Mouse (Mus musculus) liver, embryonic 14.5 days (tissue): ENCODE measurements around the gene Adck1.

Experiments
- CTCF ChIP-seq: IDR thresholded peaks from 2 replicates; pipeline ENCODE4 v1.5.1; 2016; ENCODE audit warnings: antibody characterized with exemption, low read depth, control low read depth
- EP300 ChIP-seq: IDR thresholded peaks from 2 replicates; pipeline ENCODE4 v1.6.1; 2016; ENCODE audit warnings: antibody characterized with exemption, low read depth

- TF ChIP-seq CTCF (no peak), EP300 (no peak)
Measured at GRCm38 (mm10) chr12:88407996-88408322, 47.6 kb downstream of the Adck1 start.
